Mouse (Mus musculus) layer of hippocampus, adult 8-10 months (tissue): ENCODE results near the gene Otor. TPM values are rescaled to one million over a fixed set of nuclear protein-coding genes. Genes with fewer than 3 reads are reported as not detected.

Experiments
- DNase-seq, 2 experiments: peaks; one replicate each; pipeline ENCODE4 v3.0.0; 2022; ENCODE audit warnings: low spot score in 2 of 2
- total RNA-seq, 4 experiments: library from RNA; stranded (reverse); gene quantifications; 2 replicates each; pipeline ENCODE4 v1.2.4; 2022

Otor gene
- total RNA-seq, 4 experiments from 2014 or later = not detected

DNA sequence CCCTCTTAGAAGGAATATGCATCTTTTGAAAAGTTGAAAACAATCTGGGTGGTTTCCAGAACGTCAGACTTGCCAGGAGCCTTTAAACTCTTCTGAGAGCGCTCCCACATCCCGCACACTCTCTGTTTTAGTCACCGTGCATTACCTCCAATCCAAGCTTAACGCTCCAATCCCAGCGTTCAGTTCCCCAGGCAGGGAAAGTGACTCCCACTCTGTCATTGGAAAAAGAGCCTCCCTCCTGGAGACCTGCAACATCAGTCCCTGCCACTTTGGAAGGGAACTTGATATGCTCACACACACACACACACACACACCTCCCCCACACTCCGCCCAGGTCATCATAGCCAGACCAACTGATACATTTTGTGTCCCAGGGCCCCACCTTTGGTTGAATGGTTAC is 39.9 kb downstream of the Otor start:
- no peak for DNase-seq

DNA sequence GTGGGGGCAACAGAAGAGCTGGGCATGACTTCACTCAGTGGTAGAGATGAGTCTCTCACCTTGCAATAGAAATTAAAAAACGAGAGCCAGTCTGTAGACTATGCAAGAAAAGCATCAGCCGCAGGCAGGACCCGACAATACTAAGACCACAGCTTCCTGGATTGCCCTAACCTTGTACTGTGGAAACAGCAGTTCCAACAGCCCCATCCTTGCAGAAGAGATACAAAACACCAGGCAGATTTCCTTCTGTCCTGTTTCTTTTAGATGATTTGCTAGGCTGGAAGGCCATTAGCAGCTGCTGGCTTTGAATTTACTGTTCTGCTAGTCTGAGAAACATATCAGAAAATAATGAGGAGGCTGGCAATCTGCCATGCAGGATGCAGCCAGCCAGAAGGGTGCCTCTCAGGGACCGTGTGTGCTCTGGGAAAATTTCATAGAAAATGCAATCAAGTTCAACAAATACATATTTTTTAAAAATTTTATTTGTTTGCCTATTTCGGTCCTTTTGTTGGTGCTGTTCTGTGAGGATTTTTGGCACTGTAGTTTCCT is 52.9 kb downstream of the Otor start:
- peak; percentile 20 to 47 for DNase-seq

Other genes with a start within 250 kb of the Otor start
- 10 to 100 TPM; 11.7 to 14.2 (median 13.6) TPM for gene Kif16b, start 176.9 kb upstream of the Otor start, total RNA-seq
- 10 to 100 TPM; 36.1 to 40.8 (median 37.4) TPM for gene Snrpb2, start 15.4 kb upstream of the Otor start, total RNA-seq